Mouse (Mus musculus) 3T3-L1 (cell line): ENCODE data around the gene Defb11.
"Not testable (repeated sequence)": the region's sequence is repeated elsewhere in the genome, so short reads cannot be mapped to it uniquely, and the experiment has no call there.

Source experiments
- DNase-seq: peaks from one replicate; pipeline ENCODE4 v3.0.0-alpha.2; 2015; ENCODE audit warnings: low read depth, low spot score

The Defb11 gene

GRCm38 (mm10) chr8:21906290-21906689 is at the start of gene Defb11:
Gene Defb11, minus strand, starts transcription at chr8:21906412.
- DNase-seq = not testable (repeated sequence)

GRCm38 (mm10) chr8:21955321-21955720 is 49.1 kb upstream of the Defb11 start:
- DNase-seq = peak; percentile 71

- DNase-seq = no peak
Measured at GRCm38 (mm10) chr8:21947311-21948017, 41.3 kb upstream of the Defb11 start.

- DNase-seq = no peak
Measured at GRCm38 (mm10) chr8:21946462-21946861, 40.2 kb upstream of the Defb11 start, which contains the start of gene Defb13. Gene Defb13, plus strand, starts transcription at chr8:21946762.

GRCm38 (mm10) chr8:21938052-21938451 is 31.8 kb upstream of the Defb11 start, which contains the start of gene Defb35:
Gene Defb35, plus strand, starts transcription at chr8:21938352.
- DNase-seq = not testable (repeated sequence)

GRCm38 (mm10) chr8:21932610-21933009 is 26.4 kb upstream of the Defb11 start, which contains the start of gene Defb15:
Gene Defb15, minus strand, starts transcription at chr8:21932710.
- DNase-seq = no peak

- not testable (repeated sequence) for DNase-seq
Measured at GRCm38 (mm10) chr8:21930754-21931153, 24.5 kb upstream of the Defb11 start.

GRCm38 (mm10) chr8:21915625-21916024 is 9.4 kb upstream of the Defb11 start:
- no peak for DNase-seq

DNA sequence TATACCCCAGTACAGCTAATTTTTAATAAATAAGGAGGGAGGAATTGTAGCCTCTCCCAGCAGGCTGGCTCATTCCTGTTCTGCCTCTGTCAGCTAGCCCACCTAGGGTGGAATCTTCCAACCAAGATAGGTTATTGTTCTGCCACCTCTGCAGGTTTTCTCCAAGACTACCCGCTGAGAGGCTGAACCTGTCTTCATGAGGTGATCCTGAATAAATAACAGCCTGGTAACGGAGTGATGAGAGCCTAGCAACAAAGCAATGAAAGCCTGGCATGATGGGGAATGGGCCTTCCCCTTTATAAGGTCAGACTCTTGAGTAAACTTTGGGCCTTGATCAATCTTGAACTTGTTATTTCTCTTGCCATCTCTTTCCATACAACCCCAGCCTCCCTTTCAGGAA is 6.3 kb upstream of the Defb11 start:
- no peak for DNase-seq

GRCm38 (mm10) chr8:21911931-21912330 is 5.7 kb upstream of the Defb11 start:
- DNase-seq = no peak

DNA sequence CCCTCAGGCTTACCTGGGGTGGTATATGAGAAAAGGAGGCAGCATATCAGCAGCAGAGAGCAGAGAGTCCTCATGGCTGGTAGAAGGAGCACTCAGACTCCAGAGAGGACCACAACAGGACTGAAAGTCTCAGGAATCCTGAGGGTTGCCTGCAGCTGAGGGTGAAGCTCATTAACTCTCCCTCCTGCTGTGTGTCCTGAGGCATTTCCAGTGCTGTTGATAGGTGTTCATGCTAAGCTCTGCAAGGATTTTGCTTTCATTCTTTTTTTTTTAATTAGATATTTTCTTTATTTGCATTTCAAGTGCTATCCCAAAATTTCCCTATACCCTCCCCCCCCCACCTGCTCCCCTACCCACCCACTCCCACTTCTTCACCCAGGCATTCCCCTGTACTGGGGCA is 20.9 kb downstream of the Defb11 start, which contains the start of gene Defb9:
Gene Defb9, minus strand, starts transcription at position 101 of the 400 bp plus-strand sequence.
- DNase-seq = not testable (repeated sequence)

- DNase-seq = not testable (repeated sequence)
Measured at GRCm38 (mm10) chr8:21858586-21858985, 47.6 kb downstream of the Defb11 start, which contains the start of gene Defb10. Gene Defb10, plus strand, starts transcription at chr8:21858901.
